Mouse (Mus musculus): Measurements from ENCODE around the gene 2310034G01Rik. TPM values are rescaled to one million over a fixed set of nuclear protein-coding genes. Genes with fewer than 3 reads are reported as not detected.

2310034G01Rik gene
- polyA plus RNA-seq, 1 experiment from 2014 or later = 1.4 TPM

GRCm38 (mm10) chr19:46324918-46325317 lies 25.2 kb downstream of the 2310034G01Rik start:
- peak overlapping the region; percentile 98 for H3K4me2 ChIP-seq (replicated peaks)
- WGBS = 82% methylated on average over 5 of the region's 5 CpGs
- peaks cover 63% of the 10 kb centered on the region for H3K27me3 ChIP-seq
- no peaks in the 10 kb centered on the region for H3K36me3 ChIP-seq
- H3K4me3 ChIP-seq = no peak overlapping the region
- H3K9me3 ChIP-seq = no peaks in the 10 kb centered on the region
- H3K9ac ChIP-seq (replicated peaks) = no peak overlapping the region; the same call in 1 of the 2 replicates
- H3K27ac ChIP-seq (replicated peaks) = no peak overlapping the region
- peaks cover 67% of the 10 kb centered on the region for H3K4me1 ChIP-seq
- no peak for ATAC-seq (ENCODE audit: low FRiP score, low read depth)

GRCm38 (mm10) chr19:46324366-46324765 lies 25.7 kb downstream of the 2310034G01Rik start:
- no peak overlapping the region for H3K27ac ChIP-seq (replicated peaks)
- H3K4me3 ChIP-seq = no peak overlapping the region
- peaks cover 67% of the 10 kb centered on the region for H3K4me1 ChIP-seq
- no peaks in the 10 kb centered on the region for H3K9me3 ChIP-seq
- no peak overlapping the region for H3K9ac ChIP-seq (replicated peaks)
- H3K27me3 ChIP-seq = peaks cover 68% of the 10 kb centered on the region
- 79% methylated on average over 11 of the region's 11 CpGs for WGBS
- no peak for ATAC-seq (ENCODE audit: low FRiP score, low read depth)
- no peaks in the 10 kb centered on the region for H3K36me3 ChIP-seq
- H3K4me2 ChIP-seq (replicated peaks) = peak overlapping the region; percentile 98; the same call in 1 of the 2 replicates

GRCm38 (mm10) chr19:46323716-46324115 lies 26.4 kb downstream of the 2310034G01Rik start:
- Histone ChIP-seq H3K4me2 (replicated peaks) (0 out of 2 replicates have a peak overlapping the region, but pooled peaks have one; percentile 1), H3K9ac (replicated peaks) (no peak overlapping the region), H3K27me3 (peaks cover 70% of the 10 kb centered on the region), H3K36me3 (no peaks in the 10 kb centered on the region), H3K9me3 (no peaks in the 10 kb centered on the region), H3K27ac (replicated peaks) (no peak overlapping the region), H3K4me1 (peaks cover 67% of the 10 kb centered on the region), H3K4me3 (no peak overlapping the region)
- 79% methylated on average over 5 of the region's 5 CpGs for WGBS
- ATAC-seq (ENCODE audit: low FRiP score, low read depth) = no peak

- 83% methylated on average over 13 of the region's 13 CpGs for WGBS
- H3K27me3 ChIP-seq = peaks cover 77% of the 10 kb centered on the region
- peak overlapping the region; percentile 43; the same call in 1 of the 2 replicates for H3K9ac ChIP-seq (replicated peaks)
Measured at GRCm38 (mm10) chr19:46322996-46323572, 27.0 kb downstream of the 2310034G01Rik start.

GRCm38 (mm10) chr19:46322144-46322995 lies 27.7 kb downstream of the 2310034G01Rik start:
- H3K27ac ChIP-seq (replicated peaks) = peak overlapping the region; percentile 84

More at GRCm38 (mm10) chr19:46322996-46323572, 27.0 kb downstream of the 2310034G01Rik start:
- no peak overlapping the region for H3K4me2 ChIP-seq (replicated peaks)
- H3K36me3 ChIP-seq = no peaks in the 10 kb centered on the region
- peaks cover 72% of the 10 kb centered on the region for H3K4me1 ChIP-seq
- no peak for ATAC-seq (ENCODE audit: low FRiP score, low read depth)
- peak overlapping the region; percentile 84; the same call in 1 of the 2 replicates for H3K27ac ChIP-seq (replicated peaks)
- H3K9me3 ChIP-seq = no peaks in the 10 kb centered on the region
- H3K4me3 ChIP-seq = no peak overlapping the region

GRCm38 (mm10) chr19:46321101-46321943 lies 28.8 kb downstream of the 2310034G01Rik start:
- H3K9ac ChIP-seq (replicated peaks) = no peak overlapping the region; the same call in 1 of the 2 replicates
- WGBS = 18% methylated on average over 6 of the region's 6 CpGs
- no peak overlapping the region for H3K4me3 ChIP-seq
- peaks cover 91% of the 10 kb centered on the region for H3K27me3 ChIP-seq
- peak; percentile 85 for ATAC-seq (ENCODE audit: low FRiP score, low read depth)
- no peaks in the 10 kb centered on the region for H3K36me3 ChIP-seq
- H3K9me3 ChIP-seq = no peaks in the 10 kb centered on the region
- peak overlapping the region; percentile 27 for H3K4me2 ChIP-seq (replicated peaks)
- H3K27ac ChIP-seq (replicated peaks) = peak overlapping the region; percentile 84
- peaks cover 68% of the 10 kb centered on the region for H3K4me1 ChIP-seq

More at GRCm38 (mm10) chr19:46322144-46322995, 27.7 kb downstream of the 2310034G01Rik start:
- peak overlapping the region; percentile 27 for H3K4me2 ChIP-seq (replicated peaks)
- peak overlapping the region; percentile 43; the same call in 1 of the 2 replicates for H3K9ac ChIP-seq (replicated peaks)
- WGBS = 55% methylated on average over 11 of the region's 11 CpGs
- H3K4me3 ChIP-seq = no peak overlapping the region
- ATAC-seq (ENCODE audit: low FRiP score, low read depth) = no peak
- no peaks in the 10 kb centered on the region for H3K36me3 ChIP-seq
- peaks cover 74% of the 10 kb centered on the region for H3K4me1 ChIP-seq
- peaks cover 84% of the 10 kb centered on the region for H3K27me3 ChIP-seq
- no peaks in the 10 kb centered on the region for H3K9me3 ChIP-seq

- H3K4me1 ChIP-seq = peaks cover 62% of the 10 kb centered on the region
- H3K9ac ChIP-seq (replicated peaks) = no peak overlapping the region
- WGBS = 84% methylated on average over 8 of the region's 8 CpGs
- no peak overlapping the region for H3K4me2 ChIP-seq (replicated peaks)
- no peak for ATAC-seq (ENCODE audit: low FRiP score, low read depth)
- H3K27me3 ChIP-seq = peaks cover 91% of the 10 kb centered on the region
- no peaks in the 10 kb centered on the region for H3K36me3 ChIP-seq
- H3K27ac ChIP-seq (replicated peaks) = peak overlapping the region; percentile 84; the same call in 1 of the 2 replicates
- H3K9me3 ChIP-seq = no peaks in the 10 kb centered on the region
- no peak overlapping the region for H3K4me3 ChIP-seq
Measured at GRCm38 (mm10) chr19:46320076-46320785, 29.9 kb downstream of the 2310034G01Rik start.

GRCm38 (mm10) chr19:46318586-46319378 lies 31.3 kb downstream of the 2310034G01Rik start:
- H3K36me3 ChIP-seq = no peaks in the 10 kb centered on the region
- no peak overlapping the region for H3K9ac ChIP-seq (replicated peaks)
- 0 out of 2 replicates have a peak overlapping the region, but pooled peaks have one; percentile 5 for H3K27ac ChIP-seq (replicated peaks)
- H3K27me3 ChIP-seq = peaks cover 91% of the 10 kb centered on the region
- peaks cover 54% of the 10 kb centered on the region for H3K4me1 ChIP-seq
- WGBS = 13% methylated on average over 16 of the region's 16 CpGs
- H3K4me2 ChIP-seq (replicated peaks) = peak overlapping the region; percentile 64
- peak overlapping the region; percentile 46 for H3K4me3 ChIP-seq
- no peak for ATAC-seq (ENCODE audit: low FRiP score, low read depth)
- no peaks in the 10 kb centered on the region for H3K9me3 ChIP-seq

- Histone ChIP-seq H3K36me3 (no peaks in the 10 kb centered on the region), H3K4me2 (replicated peaks) (peak overlapping the region; percentile 64), H3K9me3 (no peaks in the 10 kb centered on the region), H3K27ac (replicated peaks) (0 out of 2 replicates have a peak overlapping the region, but pooled peaks have one; percentile 52), H3K4me1 (peaks cover 52% of the 10 kb centered on the region), H3K4me3 (peak overlapping the region; percentile 46), H3K27me3 (peaks cover 91% of the 10 kb centered on the region), H3K9ac (replicated peaks) (peak overlapping the region; percentile 52)
- WGBS = 2% methylated on average over 38 of the region's 42 CpGs
- no peak for ATAC-seq (ENCODE audit: low FRiP score, low read depth)
Measured at GRCm38 (mm10) chr19:46318031-46318471, 32.1 kb downstream of the 2310034G01Rik start.

GRCm38 (mm10) chr19:46317546-46317885 lies 32.6 kb downstream of the 2310034G01Rik start:
- H3K9me3 ChIP-seq = no peaks in the 10 kb centered on the region
- H3K4me3 ChIP-seq = peak overlapping the region; percentile 46
- peak overlapping the region; percentile 52; the same call in 1 of the 2 replicates for H3K27ac ChIP-seq (replicated peaks)
- WGBS = under 1% methylated on average over 47 of the region's 48 CpGs
- H3K4me1 ChIP-seq = peaks cover 49% of the 10 kb centered on the region
- peak overlapping the region; percentile 64 for H3K4me2 ChIP-seq (replicated peaks)
- no peak for ATAC-seq (ENCODE audit: low FRiP score, low read depth)
- no peaks in the 10 kb centered on the region for H3K36me3 ChIP-seq
- H3K27me3 ChIP-seq = peaks cover 91% of the 10 kb centered on the region
- peak overlapping the region; percentile 52 for H3K9ac ChIP-seq (replicated peaks)

All from midbrain, embryonic 12.5 days (tissue).